Mouse (Mus musculus): ENCODE measurements at regions not wholly inside any gene's neighbourhood (a gene's known extent, or its start where the extent isn't known, plus 50 kb on each side); places are given as distances from the start of the nearest gene placed in this dataset.

DNA sequence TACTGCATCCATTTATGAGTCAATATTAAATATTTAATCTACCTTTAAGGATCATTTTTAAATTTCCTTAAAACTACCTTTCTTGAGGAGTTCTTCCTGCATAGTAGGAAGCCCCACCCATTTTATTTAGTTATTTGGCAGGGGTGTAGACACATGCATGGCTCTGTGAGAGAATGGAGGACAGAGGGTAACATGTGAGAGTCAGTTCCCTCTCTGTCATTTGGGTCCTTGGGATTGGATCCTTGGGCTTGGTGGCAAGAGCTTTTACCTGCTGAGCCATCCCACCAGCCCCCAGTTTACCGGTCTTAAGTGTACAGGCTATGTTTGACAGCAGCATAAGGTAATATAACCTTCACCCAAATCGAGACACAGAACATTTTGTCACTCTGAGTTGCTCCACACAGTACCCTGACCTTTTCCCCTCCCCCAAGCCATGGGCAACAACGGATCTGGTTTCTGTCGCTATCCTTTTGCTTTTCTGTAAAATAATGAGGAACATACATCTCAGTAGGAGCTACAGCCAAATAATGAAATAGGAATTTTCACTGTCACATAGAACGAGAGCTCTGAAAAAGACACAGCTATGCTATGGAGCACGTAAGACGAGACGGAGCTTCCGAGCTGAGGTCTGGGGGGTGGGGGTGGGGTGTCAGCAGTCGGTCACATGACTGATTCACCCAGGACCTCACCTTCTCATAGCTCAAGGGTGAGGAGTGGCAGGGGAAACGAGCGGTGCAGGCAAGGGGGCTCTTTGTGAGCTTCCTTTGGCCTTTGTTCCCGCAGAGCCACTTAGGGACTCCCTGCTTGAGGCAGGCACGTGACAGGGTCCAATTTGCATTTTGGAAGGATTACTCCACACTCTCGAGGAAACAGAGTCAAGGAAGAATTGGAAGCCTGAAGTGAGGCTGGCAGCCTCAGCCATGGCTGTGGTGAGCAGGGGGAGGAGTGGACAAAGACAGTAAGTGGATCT lies 159.2 kb downstream of the Qrsl1 start:
- peaks cover 8% of the 10 kb centered on the region; the same call in 1 of the 2 replicates for H3K4me1 ChIP-seq (ENCODE audit: insufficient read depth, low read length)
- no peaks in the 10 kb centered on the region for H3K9me3 ChIP-seq (ENCODE audit: low read length)
- ATAC-seq, result peak; percentile 43; the same call in 1 of the 2 replicates
- WGBS, result 6% methylated on average over 15 of the region's 15 CpGs
- no peak overlapping the region for H3K9ac ChIP-seq (replicated peaks; ENCODE audit: low read length)
- 0 out of 2 replicates have a peak overlapping the region, but pooled peaks have one; percentile 2 for H3K27ac ChIP-seq
- no peak overlapping the region for H3K4me3 ChIP-seq (ENCODE audit: low read length)
- no peaks in the 10 kb centered on the region for H3K27me3 ChIP-seq (ENCODE audit: insufficient read depth, low read length)
- H3K4me2 ChIP-seq (ENCODE audit: low read depth, low read length), result peak overlapping the region; percentile 32; the same call in 1 of the 2 replicates
- no peak for TF ChIP-seq CTCF (IDR thresholded peaks at IDR 0.05; ENCODE audit: low read depth)
- no peaks in the 10 kb centered on the region for H3K36me3 ChIP-seq (ENCODE audit: insufficient read depth, low read length)
- no peak for DNase-seq (ENCODE audit: low spot score)

DNA sequence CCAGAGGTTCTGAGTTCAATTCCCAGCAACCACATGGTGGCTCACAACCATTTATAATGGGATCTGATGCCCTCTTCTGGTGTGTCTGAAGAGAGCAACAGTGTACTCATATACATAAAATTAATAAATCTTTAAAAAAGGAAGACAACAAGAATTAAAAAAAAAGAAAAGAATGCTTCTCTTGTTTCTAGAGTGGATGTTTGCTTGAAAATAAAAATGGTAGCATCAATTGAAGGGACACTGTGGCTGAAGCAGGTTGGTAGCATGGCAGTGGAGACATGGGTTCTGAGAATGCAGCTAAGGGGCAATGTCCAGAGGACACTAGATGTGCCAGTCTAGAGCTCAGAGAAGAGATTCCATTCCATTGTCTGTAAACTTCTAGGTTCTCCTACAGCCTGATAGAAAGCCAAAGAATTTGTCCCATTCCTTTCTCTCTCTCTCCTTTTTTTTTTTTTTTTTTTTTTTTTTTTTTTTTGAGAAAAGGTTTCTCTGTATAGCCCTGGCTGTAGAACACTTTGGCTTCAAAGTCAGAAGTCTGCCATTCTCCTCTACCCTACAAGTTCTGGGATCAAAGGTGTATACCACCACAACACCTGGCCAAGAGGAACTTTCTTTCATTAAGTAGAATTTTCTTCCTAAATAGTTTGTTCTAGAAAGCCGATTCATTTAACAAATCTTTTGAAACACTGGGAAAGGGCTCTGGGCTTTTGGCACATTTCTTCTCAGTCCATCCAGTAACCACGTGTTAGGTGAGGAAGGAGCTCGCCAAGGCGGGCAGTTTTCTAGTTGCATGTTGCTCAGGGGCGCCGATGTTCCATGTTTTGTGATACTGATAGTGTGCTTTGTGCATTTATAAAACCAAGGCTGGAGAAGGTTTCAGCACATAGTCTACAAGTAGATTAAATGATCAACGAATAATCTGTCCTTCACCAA lies 158.1 kb downstream of the Qrsl1 start:
- H3K27ac ChIP-seq, result no peak overlapping the region
- H3K27me3 ChIP-seq (ENCODE audit: insufficient read depth, low read length), result no peaks in the 10 kb centered on the region
- no peak overlapping the region for H3K4me3 ChIP-seq (ENCODE audit: low read length)
- WGBS, result 94% methylated on average over 7 of the region's 7 CpGs
- H3K9me3 ChIP-seq (ENCODE audit: low read length), result no peaks in the 10 kb centered on the region
- H3K36me3 ChIP-seq (ENCODE audit: insufficient read depth, low read length), result no peaks in the 10 kb centered on the region
- H3K4me2 ChIP-seq (ENCODE audit: low read depth, low read length), result no peak overlapping the region
- no peak for TF ChIP-seq CTCF (IDR thresholded peaks at IDR 0.05; ENCODE audit: low read depth)
- peaks cover 8% of the 10 kb centered on the region; the same call in 1 of the 2 replicates for H3K4me1 ChIP-seq (ENCODE audit: insufficient read depth, low read length)
- DNase-seq (ENCODE audit: low spot score) (no peak), ATAC-seq (no peak)
- no peak overlapping the region for H3K9ac ChIP-seq (replicated peaks; ENCODE audit: low read length)

DNA sequence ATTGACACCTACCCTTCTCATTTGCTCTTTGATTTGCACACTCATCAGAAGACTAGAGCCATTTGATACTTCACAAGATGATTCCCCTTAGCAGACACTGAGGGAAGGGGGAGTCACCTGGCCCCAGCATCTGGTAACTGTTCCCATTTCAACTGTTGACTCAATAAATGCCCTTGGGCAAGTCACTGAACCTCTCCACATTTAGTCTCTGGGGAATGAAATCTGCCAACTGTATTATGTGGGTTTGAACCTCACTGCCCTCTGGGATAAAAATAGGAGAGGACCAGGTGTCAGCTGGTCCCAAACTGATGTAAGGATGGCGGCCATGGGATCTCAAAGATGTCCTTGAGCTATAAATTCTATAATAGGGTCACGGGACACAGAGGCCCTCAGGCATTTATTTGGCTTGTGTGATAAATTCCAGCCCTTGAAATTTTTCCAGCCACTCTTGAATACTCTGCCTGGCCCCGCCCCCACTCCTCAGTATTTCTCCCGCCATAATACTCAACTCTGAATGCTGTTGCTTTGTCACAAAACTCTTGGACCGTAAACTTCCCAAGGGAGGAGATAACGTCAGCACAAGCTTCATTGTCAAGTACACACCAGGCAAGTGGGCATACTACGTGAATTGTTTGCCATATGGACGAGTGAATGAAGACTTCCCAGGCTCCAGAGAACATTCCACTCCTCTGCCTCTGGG lies 155.5 kb downstream of the Qrsl1 start:
- WGBS, result 71% methylated on average over 8 of the region's 8 CpGs
- no peak for TF ChIP-seq CTCF (IDR thresholded peaks at IDR 0.05; ENCODE audit: low read depth)
- no peak for ATAC-seq
- no peaks in the 10 kb centered on the region for H3K36me3 ChIP-seq (ENCODE audit: insufficient read depth, low read length)
- no peaks in the 10 kb centered on the region for H3K9me3 ChIP-seq (ENCODE audit: low read length)
- no peaks in the 10 kb centered on the region for H3K4me1 ChIP-seq (ENCODE audit: insufficient read depth, low read length)
- H3K4me3 ChIP-seq (ENCODE audit: low read length), result no peak overlapping the region
- H3K9ac ChIP-seq (replicated peaks; ENCODE audit: low read length), result no peak overlapping the region
- H3K27me3 ChIP-seq (ENCODE audit: insufficient read depth, low read length), result no peaks in the 10 kb centered on the region
- no peak overlapping the region for H3K27ac ChIP-seq
- no peak for DNase-seq (ENCODE audit: low spot score)
- H3K4me2 ChIP-seq (ENCODE audit: low read depth, low read length), result no peak overlapping the region

DNA sequence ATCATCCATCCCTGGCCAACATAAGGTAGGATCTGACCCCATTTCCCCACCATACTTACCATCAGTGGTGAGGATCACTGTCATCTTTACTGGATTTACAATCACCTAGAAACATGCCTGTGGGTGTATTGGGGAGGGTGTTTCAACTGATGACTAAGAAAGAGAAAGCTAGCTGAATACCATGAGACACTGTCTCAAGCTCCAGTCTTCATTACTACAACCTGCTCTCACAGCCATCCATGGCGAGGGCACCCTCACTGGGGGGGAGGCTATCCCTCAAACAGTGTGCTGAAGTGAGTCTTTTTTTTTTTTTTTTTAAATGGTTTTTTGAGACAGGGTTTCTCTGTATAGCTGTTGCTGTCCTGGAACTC lies 154.9 kb downstream of the Qrsl1 start:
- 95% methylated on average over 1 of the region's 1 CpGs for WGBS
- TF ChIP-seq CTCF (IDR thresholded peaks at IDR 0.05; ENCODE audit: low read depth), result no peak
- no peaks in the 10 kb centered on the region for H3K9me3 ChIP-seq (ENCODE audit: low read length)
- H3K9ac ChIP-seq (replicated peaks; ENCODE audit: low read length), result no peak overlapping the region
- no peak for DNase-seq (ENCODE audit: low spot score)
- no peak overlapping the region for H3K4me3 ChIP-seq (ENCODE audit: low read length)
- H3K27me3 ChIP-seq (ENCODE audit: insufficient read depth, low read length), result no peaks in the 10 kb centered on the region
- H3K4me1 ChIP-seq (ENCODE audit: insufficient read depth, low read length), result no peaks in the 10 kb centered on the region
- ATAC-seq, result no peak
- no peak overlapping the region for H3K27ac ChIP-seq
- no peak overlapping the region for H3K4me2 ChIP-seq (ENCODE audit: low read depth, low read length)
- H3K36me3 ChIP-seq (ENCODE audit: insufficient read depth, low read length), result no peaks in the 10 kb centered on the region

DNA sequence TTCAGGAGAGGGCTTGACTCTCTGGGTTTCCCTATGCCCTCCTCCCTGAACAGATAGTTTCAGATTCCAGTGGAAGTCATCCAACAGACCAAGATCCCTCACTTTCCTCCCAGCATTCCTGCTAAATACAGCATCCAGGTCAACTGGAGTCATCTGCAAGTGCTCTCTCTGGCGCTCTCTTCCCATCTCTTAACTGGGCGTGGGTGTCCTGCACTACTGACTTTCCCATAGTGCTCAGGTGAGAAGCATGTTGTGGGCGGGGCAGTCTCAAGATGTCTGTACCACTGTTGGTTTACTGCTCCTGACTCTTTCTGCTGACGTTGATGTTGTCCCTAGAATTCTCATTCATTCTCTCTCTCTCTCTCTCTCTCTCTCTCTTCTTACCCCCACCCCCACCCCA lies 154.0 kb downstream of the Qrsl1 start:
- no peak for ATAC-seq
- TF ChIP-seq CTCF (IDR thresholded peaks at IDR 0.05; ENCODE audit: low read depth), result no peak

DNA sequence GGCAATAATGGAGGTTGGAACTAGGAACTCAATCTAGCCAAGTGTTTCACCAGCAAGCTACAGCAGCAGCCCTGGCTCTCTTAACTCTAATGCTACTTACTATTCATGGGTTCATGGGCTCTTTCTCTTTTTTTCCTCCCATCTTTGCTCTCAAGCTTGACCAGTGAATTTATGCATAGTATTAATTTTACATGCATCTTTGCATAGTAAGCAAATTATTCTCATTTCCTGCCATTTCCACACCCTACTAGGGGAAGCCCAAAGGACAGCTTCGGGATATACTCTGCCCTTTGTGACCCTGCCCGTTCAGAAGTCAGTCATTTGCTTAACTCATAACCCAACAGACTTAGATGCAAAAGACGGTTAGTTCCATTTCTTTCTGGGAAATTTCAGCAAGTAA lies 153.2 kb downstream of the Qrsl1 start:
- H3K4me1 ChIP-seq (ENCODE audit: insufficient read depth, low read length), result no peaks in the 10 kb centered on the region
- H3K9ac ChIP-seq (replicated peaks; ENCODE audit: low read length), result no peak overlapping the region
- no peak for TF ChIP-seq CTCF (IDR thresholded peaks at IDR 0.05; ENCODE audit: low read depth)
- no peaks in the 10 kb centered on the region for H3K36me3 ChIP-seq (ENCODE audit: insufficient read depth, low read length)
- H3K27me3 ChIP-seq (ENCODE audit: insufficient read depth, low read length), result no peaks in the 10 kb centered on the region
- H3K4me2 ChIP-seq (ENCODE audit: low read depth, low read length), result no peak overlapping the region
- H3K27ac ChIP-seq, result no peak overlapping the region
- no peaks in the 10 kb centered on the region for H3K9me3 ChIP-seq (ENCODE audit: low read length)
- no peak overlapping the region for H3K4me3 ChIP-seq (ENCODE audit: low read length)
- ATAC-seq, result no peak
- WGBS, result 90% methylated on average over 3 of the region's 3 CpGs
- DNase-seq (ENCODE audit: low spot score), result no peak

More for the DNA sequence above, 154.0 kb downstream of the Qrsl1 start:
- Histone ChIP-seq H3K4me3 (ENCODE audit: low read length) (no peak overlapping the region), H3K36me3 (ENCODE audit: insufficient read depth, low read length) (no peaks in the 10 kb centered on the region), H3K9me3 (ENCODE audit: low read length) (no peaks in the 10 kb centered on the region), H3K9ac (replicated peaks; ENCODE audit: low read length) (no peak overlapping the region), H3K27me3 (ENCODE audit: insufficient read depth, low read length) (no peaks in the 10 kb centered on the region), H3K27ac (no peak overlapping the region), H3K4me1 (ENCODE audit: insufficient read depth, low read length) (no peaks in the 10 kb centered on the region), H3K4me2 (ENCODE audit: low read depth, low read length) (no peak overlapping the region)
- no peak for DNase-seq (ENCODE audit: low spot score)
- WGBS, result 89% methylated on average over 4 of the region's 4 CpGs
